Mouse (Mus musculus): Measurements from ENCODE around the gene Ampd3.

Ampd3 gene

GRCm38 (mm10) chr7:110773204-110774002, 5.4 kb downstream of the Ampd3 start:
- TF ChIP-seq NANOG (IDR thresholded peaks at IDR 0.05; ENCODE audit: borderline replicate concordance, low read length), result no peak
- TF ChIP-seq POU5F1 (IDR thresholded peaks at IDR 0.05; ENCODE audit: borderline replicate concordance, low read length), result no peak
- no peak for TF ChIP-seq CTCF (conservative IDR thresholded peaks at IDR 0.05; ENCODE audit: low read length)

GRCm38 (mm10) chr7:110774077-110774476, 6.1 kb downstream of the Ampd3 start:
- Histone ChIP-seq H3K4me3 (replicated peaks; ENCODE audit: low read length) (no peak overlapping the region; the same call in 1 of the 2 replicates), H3K27me3 (ENCODE audit: insufficient read depth, low read length) (peaks cover 12% of the 10 kb centered on the region), H3K36me3 (ENCODE audit: insufficient read depth, low read length) (no peaks in the 10 kb centered on the region), H3K9me3 (ENCODE audit: low read length) (no peaks in the 10 kb centered on the region), H3K4me1 (replicated peaks; ENCODE audit: low read depth, low read length) (peaks cover 45% of the 10 kb centered on the region)
- TF ChIP-seq CTCF (conservative IDR thresholded peaks at IDR 0.05; ENCODE audit: low read length) (no peak), NANOG (IDR thresholded peaks at IDR 0.05; ENCODE audit: borderline replicate concordance, low read length) (no peak), POU5F1 (IDR thresholded peaks at IDR 0.05; ENCODE audit: borderline replicate concordance, low read length) (no peak)

More at GRCm38 (mm10) chr7:110773204-110774002, 5.4 kb downstream of the Ampd3 start:
- no peaks in the 10 kb centered on the region for H3K36me3 ChIP-seq (ENCODE audit: insufficient read depth, low read length)
- no peaks in the 10 kb centered on the region for H3K9me3 ChIP-seq (ENCODE audit: low read length)
- no peak overlapping the region; the same call in 1 of the 2 replicates for H3K4me3 ChIP-seq (replicated peaks; ENCODE audit: low read length)
- H3K4me1 ChIP-seq (replicated peaks; ENCODE audit: low read depth, low read length), result peaks cover 47% of the 10 kb centered on the region
- H3K27me3 ChIP-seq (ENCODE audit: insufficient read depth, low read length), result peaks cover 14% of the 10 kb centered on the region

DNA sequence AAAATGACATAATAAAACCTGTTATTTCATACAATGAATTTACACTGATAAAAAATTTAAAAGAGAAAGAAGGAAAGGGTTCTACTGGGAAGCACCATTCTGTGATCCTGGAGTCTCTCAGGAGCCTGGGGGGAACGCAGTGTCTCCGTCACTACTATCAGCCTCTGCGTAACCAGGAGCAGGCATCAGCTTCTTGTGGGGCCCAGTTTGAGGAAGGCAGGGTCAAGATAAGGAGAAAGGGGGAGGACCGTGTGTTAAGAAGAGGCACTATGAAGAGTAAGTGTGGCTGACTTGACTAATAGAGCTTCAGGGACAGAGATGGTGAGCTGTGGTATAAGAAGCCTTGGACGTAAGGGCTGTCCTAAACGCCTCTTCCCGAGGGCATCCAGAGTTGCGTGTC, 6.7 kb downstream of the Ampd3 start:
- TF ChIP-seq NANOG (IDR thresholded peaks at IDR 0.05; ENCODE audit: borderline replicate concordance, low read length) (no peak), POU5F1 (IDR thresholded peaks at IDR 0.05; ENCODE audit: borderline replicate concordance, low read length) (no peak), CTCF (conservative IDR thresholded peaks at IDR 0.05; ENCODE audit: low read length) (no peak)
- no peaks in the 10 kb centered on the region for H3K9me3 ChIP-seq (ENCODE audit: low read length)

GRCm38 (mm10) chr7:110777146-110778001, 9.4 kb downstream of the Ampd3 start:
- no peak for TF ChIP-seq CTCF (conservative IDR thresholded peaks at IDR 0.05; ENCODE audit: low read length)
- H3K36me3 ChIP-seq (ENCODE audit: insufficient read depth, low read length), result peaks cover 9% of the 10 kb centered on the region

More for the DNA sequence above, 6.7 kb downstream of the Ampd3 start:
- Histone ChIP-seq H3K4me3 (replicated peaks; ENCODE audit: low read length) (no peak overlapping the region), H3K36me3 (ENCODE audit: insufficient read depth, low read length) (peaks cover 2% of the 10 kb centered on the region; the same call in 1 of the 2 replicates), H3K27me3 (ENCODE audit: insufficient read depth, low read length) (peaks cover 6% of the 10 kb centered on the region), H3K4me1 (replicated peaks; ENCODE audit: low read depth, low read length) (peaks cover 39% of the 10 kb centered on the region)

GRCm38 (mm10) chr7:110778933-110779332, 10.9 kb downstream of the Ampd3 start:
- no peaks in the 10 kb centered on the region for H3K27me3 ChIP-seq (ENCODE audit: insufficient read depth, low read length)
- TF ChIP-seq CTCF (conservative IDR thresholded peaks at IDR 0.05; ENCODE audit: low read length) (no peak), POU5F1 (IDR thresholded peaks at IDR 0.05; ENCODE audit: borderline replicate concordance, low read length) (no peak), NANOG (IDR thresholded peaks at IDR 0.05; ENCODE audit: borderline replicate concordance, low read length) (no peak)
- H3K36me3 ChIP-seq (ENCODE audit: insufficient read depth, low read length), result peaks cover 9% of the 10 kb centered on the region
- H3K4me1 ChIP-seq (replicated peaks; ENCODE audit: low read depth, low read length), result peaks cover 52% of the 10 kb centered on the region
- no peak overlapping the region for H3K4me3 ChIP-seq (replicated peaks; ENCODE audit: low read length)
- no peaks in the 10 kb centered on the region for H3K9me3 ChIP-seq (ENCODE audit: low read length)

More at GRCm38 (mm10) chr7:110777146-110778001, 9.4 kb downstream of the Ampd3 start:
- Histone ChIP-seq H3K9me3 (ENCODE audit: low read length) (no peaks in the 10 kb centered on the region), H3K27me3 (ENCODE audit: insufficient read depth, low read length) (no peaks in the 10 kb centered on the region; the same call in 1 of the 2 replicates), H3K4me3 (replicated peaks; ENCODE audit: low read length) (peak overlapping the region; percentile 57), H3K4me1 (replicated peaks; ENCODE audit: low read depth, low read length) (peaks cover 57% of the 10 kb centered on the region)

GRCm38 (mm10) chr7:110779605-110780111, 11.7 kb downstream of the Ampd3 start:
- H3K4me3 ChIP-seq (replicated peaks; ENCODE audit: low read length), result no peak overlapping the region
- no peak for TF ChIP-seq NANOG (IDR thresholded peaks at IDR 0.05; ENCODE audit: borderline replicate concordance, low read length)
- TF ChIP-seq POU5F1 (IDR thresholded peaks at IDR 0.05; ENCODE audit: borderline replicate concordance, low read length), result no peak
- TF ChIP-seq CTCF (conservative IDR thresholded peaks at IDR 0.05; ENCODE audit: low read length), result no peak
- no peaks in the 10 kb centered on the region for H3K9me3 ChIP-seq (ENCODE audit: low read length)
- H3K36me3 ChIP-seq (ENCODE audit: insufficient read depth, low read length), result peaks cover 9% of the 10 kb centered on the region
- no peaks in the 10 kb centered on the region for H3K27me3 ChIP-seq (ENCODE audit: insufficient read depth, low read length)
- H3K4me1 ChIP-seq (replicated peaks; ENCODE audit: low read depth, low read length), result peaks cover 48% of the 10 kb centered on the region

DNA sequence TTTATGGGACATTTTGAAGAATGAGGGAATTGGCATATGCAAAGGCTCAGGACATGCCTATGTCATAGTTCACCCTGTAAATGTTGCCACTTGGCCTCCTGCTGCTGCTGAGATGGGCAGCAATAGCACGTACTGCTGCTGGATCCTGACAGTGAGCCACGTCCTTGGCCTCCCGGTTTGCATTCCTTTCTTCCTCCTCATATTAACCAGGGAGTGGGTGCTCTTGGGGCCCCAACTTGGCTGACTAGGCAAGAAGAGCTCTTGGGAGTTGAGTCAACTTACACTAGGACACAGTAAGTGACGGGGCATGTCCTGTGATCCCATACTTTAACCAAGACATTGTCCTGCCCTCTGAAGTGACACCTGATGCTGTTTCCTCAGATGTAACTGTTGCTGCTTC, 12.5 kb downstream of the Ampd3 start:
- Histone ChIP-seq H3K4me1 (replicated peaks; ENCODE audit: low read depth, low read length) (peaks cover 48% of the 10 kb centered on the region), H3K36me3 (ENCODE audit: insufficient read depth, low read length) (peaks cover 9% of the 10 kb centered on the region), H3K9me3 (ENCODE audit: low read length) (no peaks in the 10 kb centered on the region), H3K4me3 (replicated peaks; ENCODE audit: low read length) (no peak overlapping the region), H3K27me3 (ENCODE audit: insufficient read depth, low read length) (no peaks in the 10 kb centered on the region)
- TF ChIP-seq CTCF (conservative IDR thresholded peaks at IDR 0.05; ENCODE audit: low read length), result no peak
- no peak for TF ChIP-seq NANOG (IDR thresholded peaks at IDR 0.05; ENCODE audit: borderline replicate concordance, low read length)
- no peak for TF ChIP-seq POU5F1 (IDR thresholded peaks at IDR 0.05; ENCODE audit: borderline replicate concordance, low read length)

- Histone ChIP-seq H3K4me1 (replicated peaks; ENCODE audit: low read depth, low read length) (peaks cover 45% of the 10 kb centered on the region), H3K4me3 (replicated peaks; ENCODE audit: low read length) (no peak overlapping the region), H3K36me3 (ENCODE audit: insufficient read depth, low read length) (peaks cover 9% of the 10 kb centered on the region), H3K27me3 (ENCODE audit: insufficient read depth, low read length) (no peaks in the 10 kb centered on the region), H3K9me3 (ENCODE audit: low read length) (no peaks in the 10 kb centered on the region)
- TF ChIP-seq POU5F1 (IDR thresholded peaks at IDR 0.05; ENCODE audit: borderline replicate concordance, low read length) (no peak), CTCF (conservative IDR thresholded peaks at IDR 0.05; ENCODE audit: low read length) (no peak)
Measured at GRCm38 (mm10) chr7:110781231-110781711, 13.3 kb downstream of the Ampd3 start.
